Mouse (Mus musculus) C2C12 (cell line): ENCODE measurements at regions not wholly inside any gene's neighbourhood (a gene's known extent, or its start where the extent isn't known, plus 50 kb on each side); places are given as distances from the start of the nearest gene placed in this dataset.

Source experiments
- H3K27me3 ChIP-seq: one replicate; pipeline ENCODE4 v1.6.1; 2011; ENCODE audit not compliant: control insufficient read depth, insufficient read depth, insufficient read length
- H3K36me3 ChIP-seq: one replicate; pipeline ENCODE4 v1.6.1; 2011; ENCODE audit not compliant: control insufficient read depth, insufficient read depth
- H3K4me3 ChIP-seq: one replicate; pipeline ENCODE4 v1.5.1; 2011; ENCODE audit warnings: mild to moderate bottlenecking, control low read depth; ENCODE audit not compliant: poor library complexity, insufficient read depth, severe bottlenecking
- H3K79me2 ChIP-seq: one replicate; pipeline ENCODE4 v1.6.1; 2011; ENCODE audit not compliant: control insufficient read depth, insufficient read depth
- H3K79me3 ChIP-seq: one replicate; pipeline ENCODE4 v1.6.1; 2011; ENCODE audit warnings: low read depth, control low read depth
- H3ac ChIP-seq: one replicate; pipeline ENCODE3; 2011; ENCODE audit warnings: low read depth; ENCODE audit not compliant: control insufficient read depth, insufficient read length
- CEBPB ChIP-seq: IDR thresholded peaks from one replicate; pipeline ENCODE4 v1.6.1; 2011; ENCODE audit warnings: low read depth, mild to moderate bottlenecking, control low read depth, moderate library complexity
- CTCF ChIP-seq: IDR thresholded peaks from one replicate; pipeline ENCODE4 v1.5.1; 2011; ENCODE audit not compliant: control insufficient read depth, insufficient read depth, insufficient read length
- FOSL1 ChIP-seq: IDR thresholded peaks from one replicate; pipeline ENCODE4 v1.8.0; 2011; ENCODE audit warnings: mild to moderate bottlenecking, low read length; ENCODE audit not compliant: poor library complexity, insufficient read depth, severe bottlenecking
- MAX ChIP-seq: IDR thresholded peaks from one replicate; pipeline ENCODE4 v1.6.1; 2011; ENCODE audit warnings: mild to moderate bottlenecking, control low read depth
- MYOD1 ChIP-seq: IDR thresholded peaks from one replicate; pipeline ENCODE4 v1.6.1; 2011; ENCODE audit warnings: low read depth; ENCODE audit not compliant: control insufficient read depth, insufficient read length
- MYOG ChIP-seq: IDR thresholded peaks from one replicate; pipeline ENCODE4 v1.6.1; 2011; ENCODE audit not compliant: control insufficient read depth, insufficient read length; ENCODE audit errors: extremely low read depth
- USF1 ChIP-seq: IDR thresholded peaks from one replicate; pipeline ENCODE4 v1.6.1; 2011; ENCODE audit warnings: low read depth, mild to moderate bottlenecking, control low read depth, moderate library complexity

DNA sequence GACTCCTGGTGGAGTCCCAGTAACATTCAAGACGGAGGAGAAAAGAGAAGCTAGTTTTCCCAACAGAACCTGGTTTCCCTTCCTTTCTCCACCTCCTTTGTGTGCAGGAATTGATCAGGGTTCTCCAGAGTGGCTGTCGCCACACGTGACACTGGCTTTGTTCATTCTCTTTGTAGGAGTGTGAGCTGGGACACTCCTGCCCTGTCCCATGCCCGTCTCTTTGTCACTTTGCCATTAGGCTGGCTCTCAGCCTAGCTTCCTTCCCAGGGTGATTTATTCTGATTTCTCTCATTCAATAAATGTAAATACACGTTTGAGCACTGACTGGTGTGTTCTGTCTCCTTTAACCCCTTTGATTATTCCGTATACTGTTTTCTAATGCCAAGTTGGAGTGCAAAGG, 55.3 kb upstream of the Fndc3b start:
- Histone ChIP-seq H3K4me3 (no peak overlapping the region), H3K27me3 (no peaks in the 10 kb centered on the region), H3K36me3 (no peaks in the 10 kb centered on the region), H3ac (no peak overlapping the region), H3K79me2 (no peaks in the 10 kb centered on the region), H3K79me3 (no peaks in the 10 kb centered on the region)
- no peak for TF ChIP-seq CTCF

DNA sequence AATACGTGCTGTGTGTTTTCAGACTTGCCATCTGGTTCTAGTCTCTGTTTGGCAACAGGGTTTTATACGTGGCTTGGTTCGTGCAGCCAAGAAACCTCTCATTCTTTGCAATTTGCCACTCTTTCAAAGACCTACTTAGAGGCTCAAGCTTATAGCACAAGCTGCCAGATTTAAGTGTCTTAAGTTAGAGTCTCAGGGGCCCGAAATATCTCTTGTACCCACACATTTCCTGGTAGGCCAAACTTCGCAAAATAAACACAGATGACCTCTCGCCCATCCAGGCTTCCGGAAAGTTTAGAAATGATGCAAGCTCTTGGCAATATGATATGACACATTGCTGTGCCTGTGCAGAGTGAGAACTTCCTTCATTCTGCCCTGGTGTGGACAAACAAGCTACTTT, 54.8 kb upstream of the Fndc3b start:
- Histone ChIP-seq H3K79me2 (no peaks in the 10 kb centered on the region), H3K27me3 (no peaks in the 10 kb centered on the region)

DNA sequence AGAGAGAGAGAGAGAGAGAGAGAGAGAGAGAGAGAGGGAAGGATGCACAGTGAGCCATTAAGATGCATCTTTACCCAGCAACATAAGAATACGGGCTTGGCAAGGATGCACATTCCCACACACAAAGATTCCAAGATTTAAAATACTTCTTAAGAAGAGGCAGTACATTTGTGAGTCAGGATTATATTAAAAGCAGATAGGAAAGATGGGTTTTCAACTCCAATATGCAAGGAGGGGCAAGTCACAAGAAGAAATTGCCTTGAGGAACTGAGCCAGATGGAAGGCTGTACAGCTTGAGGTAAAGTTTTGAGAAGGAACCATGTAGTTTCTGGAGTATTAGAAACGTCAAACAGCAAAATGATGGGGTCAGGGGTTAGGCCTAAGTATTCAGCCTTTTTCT, 53.4 kb upstream of the Fndc3b start:
- H3K79me3 ChIP-seq = no peaks in the 10 kb centered on the region
- no peak overlapping the region for H3K4me3 ChIP-seq
- H3ac ChIP-seq = no peak overlapping the region
- no peak for TF ChIP-seq MYOG
- TF ChIP-seq USF1 = no peak
- no peak for TF ChIP-seq CTCF
- no peak for TF ChIP-seq FOSL1
- no peak for TF ChIP-seq MAX
- TF ChIP-seq CEBPB = no peak
- no peak for TF ChIP-seq MYOD1
- H3K79me2 ChIP-seq = no peaks in the 10 kb centered on the region
- no peaks in the 10 kb centered on the region for H3K27me3 ChIP-seq
- no peaks in the 10 kb centered on the region for H3K36me3 ChIP-seq

More for the DNA sequence above, 54.8 kb upstream of the Fndc3b start:
- Histone ChIP-seq H3K79me3 (no peaks in the 10 kb centered on the region), H3K36me3 (no peaks in the 10 kb centered on the region), H3K4me3 (no peak overlapping the region), H3ac (no peak overlapping the region)
- TF ChIP-seq CEBPB = peak; percentile 62
- TF ChIP-seq MYOG = no peak

DNA sequence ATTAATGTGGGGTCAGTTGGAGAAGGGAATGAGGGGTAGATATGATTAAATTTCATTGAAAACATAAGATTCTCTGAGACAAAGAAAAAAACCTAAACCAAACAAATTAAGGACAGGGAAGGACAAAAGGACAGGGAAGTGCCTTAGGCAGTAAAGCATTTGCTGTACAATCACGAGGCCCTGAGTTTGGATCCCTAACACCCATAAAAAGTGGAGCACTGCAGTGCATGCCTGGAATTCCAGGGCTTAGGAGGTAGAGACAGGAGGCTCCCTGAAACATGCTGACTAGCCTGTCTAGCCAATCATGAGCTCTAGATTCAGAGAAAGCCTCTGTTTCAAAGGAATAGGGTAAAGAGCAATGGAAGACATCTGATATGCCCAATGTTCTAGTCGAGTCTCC, 49.9 kb upstream of the Fndc3b start:
- no peaks in the 10 kb centered on the region for H3K27me3 ChIP-seq
- no peak overlapping the region for H3ac ChIP-seq

More for the DNA sequence above, 49.9 kb upstream of the Fndc3b start:
- Histone ChIP-seq H3K4me3 (no peak overlapping the region), H3K79me2 (no peaks in the 10 kb centered on the region), H3K36me3 (no peaks in the 10 kb centered on the region), H3K79me3 (no peaks in the 10 kb centered on the region)
- no peak for TF ChIP-seq MAX
- no peak for TF ChIP-seq MYOG
- no peak for TF ChIP-seq FOSL1
